Mouse (Mus musculus) stomach, embryonic 16.5 days (tissue): Measurements from ENCODE around the gene Mfsd2a. TPM values are rescaled to one million over a fixed set of nuclear protein-coding genes. Genes with fewer than 3 reads are reported as not detected.

Experiments used
- ATAC-seq: fragments of 200-750 bp; cut with Nextera tagmentation; 2 replicates; pipeline ENCODE4 v1.8.0; 2017; ENCODE audit warnings: moderate number of reproducible peaks, moderate TSS enrichment; ENCODE audit not compliant: insufficient read depth, low FRiP score
- H3K27ac ChIP-seq: fragments of 300-500 bp; sonication (generic); 2 replicates; pipeline ENCODE4 v1.5.1; 2014; ENCODE audit warnings: low read length
- H3K27me3 ChIP-seq: fragments of 300-500 bp; sonication (generic); 2 replicates; pipeline ENCODE4 v1.6.1; 2014; ENCODE audit warnings: low read length, control low read depth, mixed read lengths; ENCODE audit not compliant: control insufficient read depth, insufficient read depth
- H3K36me3 ChIP-seq: fragments of 300-500 bp; sonication (generic); 2 replicates; pipeline ENCODE4 v1.6.1; 2014; ENCODE audit warnings: low read length; ENCODE audit not compliant: control insufficient read depth, insufficient read depth
- H3K4me1 ChIP-seq: fragments of 300-500 bp; sonication (generic); 2 replicates; pipeline ENCODE4 v1.6.1; 2014; ENCODE audit warnings: low read length, control low read depth, mixed read lengths; ENCODE audit not compliant: control insufficient read depth, insufficient read depth
- H3K4me2 ChIP-seq: fragments of 300-500 bp; sonication (generic); 2 replicates; pipeline ENCODE4 v1.6.1; 2014; ENCODE audit warnings: low read depth, low read length, mixed read lengths
- H3K4me3 ChIP-seq: fragments of 300-500 bp; sonication (generic); replicated peaks from 2 replicates; pipeline ENCODE4 v1.5.1; 2014; ENCODE audit warnings: mild to moderate bottlenecking, low read length
- H3K9ac ChIP-seq: fragments of 300-500 bp; sonication (generic); 2 replicates; pipeline ENCODE4 v1.6.1; 2014; ENCODE audit warnings: low read length
- H3K9me3 ChIP-seq: fragments of 300-500 bp; sonication (generic); replicated peaks from 2 replicates; pipeline ENCODE4 v1.6.1; 2016; ENCODE audit warnings: low read length, control low read depth; ENCODE audit not compliant: control insufficient read depth
- WGBS: fragments of 180-500 bp; shearing (Covaris S2); extraction: QIAGEN DNeasy Blood & Tissue Kit; methylation state at CpG from one replicate; pipeline ENCODE4 v1.1.7; 2014; 5-methylcytosine and 5-hydroxymethylcytosine counted together
- polyA plus RNA-seq: library from polyadenylated mRNA; unstranded; fragments of >200 nt; fragmentation: Nextera tagmentation; extraction: Ambion mirVana; gene quantifications from 2 replicates; pipeline ENCODE4 v1.2.1, GENCODE M21; 2015

Gene Mfsd2a
- polyA plus RNA-seq, 1 experiment from 2014 or later: 5.8 TPM

DNA sequence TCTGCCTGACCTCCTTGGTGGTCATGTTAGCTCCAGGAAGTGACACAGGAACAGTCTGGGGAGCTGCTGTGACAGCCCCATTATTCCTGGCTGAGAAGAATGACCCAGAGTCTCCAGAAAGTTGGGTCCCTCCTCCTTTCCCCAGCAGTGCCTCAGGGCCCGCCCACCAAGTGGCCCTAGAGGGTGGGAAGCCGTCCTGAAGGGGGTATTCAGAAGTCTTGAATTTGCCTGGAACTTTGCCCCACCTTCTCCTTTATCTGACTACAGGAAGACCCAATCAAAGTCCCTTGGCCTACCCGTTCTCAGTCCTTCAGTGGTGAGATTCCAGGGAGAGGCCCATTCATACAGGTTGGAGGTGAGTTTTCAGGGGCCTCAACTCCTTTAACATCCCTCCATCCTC lies 20.9 kb upstream of the Mfsd2a start:
- H3K27ac ChIP-seq: peak overlapping the region; percentile 57; the same call in 1 of the 2 replicates

GRCm38 (mm10) chr4:122981238-122981637 lies 20.2 kb upstream of the Mfsd2a start:
- Histone ChIP-seq H3K27ac (peak overlapping the region; percentile 57; the same call in 1 of the 2 replicates), H3K9me3 (no peaks in the 10 kb centered on the region), H3K27me3 (peaks cover 13% of the 10 kb centered on the region), H3K9ac (no peak overlapping the region), H3K4me3 (no peak overlapping the region), H3K4me1 (peaks cover 4% of the 10 kb centered on the region; the same call in 1 of the 2 replicates), H3K36me3 (no peaks in the 10 kb centered on the region), H3K4me2 (no peak overlapping the region)
- WGBS: 74% methylated on average over 7 of the region's 7 CpGs
- no peak for ATAC-seq

More for the DNA sequence above, 20.9 kb upstream of the Mfsd2a start:
- Histone ChIP-seq H3K27me3 (peaks cover 13% of the 10 kb centered on the region), H3K9ac (no peak overlapping the region), H3K36me3 (no peaks in the 10 kb centered on the region), H3K4me3 (no peak overlapping the region), H3K4me1 (peaks cover 4% of the 10 kb centered on the region; the same call in 1 of the 2 replicates), H3K4me2 (no peak overlapping the region), H3K9me3 (no peaks in the 10 kb centered on the region)
- ATAC-seq: no peak
- WGBS: 53% methylated on average over 3 of the region's 3 CpGs

- peak; percentile 69; the same call in 1 of the 2 replicates for ATAC-seq
- Histone ChIP-seq H3K9ac (no peak overlapping the region), H3K4me3 (no peak overlapping the region), H3K9me3 (no peaks in the 10 kb centered on the region), H3K4me1 (peaks cover 4% of the 10 kb centered on the region; the same call in 1 of the 2 replicates), H3K27me3 (peaks cover 13% of the 10 kb centered on the region), H3K27ac (peak overlapping the region; percentile 29; the same call in 1 of the 2 replicates), H3K36me3 (no peaks in the 10 kb centered on the region), H3K4me2 (no peak overlapping the region)
- WGBS: 53% methylated on average over 2 of the region's 2 CpGs
Measured at GRCm38 (mm10) chr4:122980684-122981083, 19.7 kb upstream of the Mfsd2a start.

- no peaks in the 10 kb centered on the region for H3K9me3 ChIP-seq
Measured at GRCm38 (mm10) chr4:122979826-122980225, 18.8 kb upstream of the Mfsd2a start.

GRCm38 (mm10) chr4:122978850-122979249 lies 17.9 kb upstream of the Mfsd2a start:
- ATAC-seq: no peak
- Histone ChIP-seq H3K27ac (no peak overlapping the region), H3K27me3 (peaks cover 10% of the 10 kb centered on the region), H3K9me3 (no peaks in the 10 kb centered on the region), H3K9ac (no peak overlapping the region), H3K36me3 (no peaks in the 10 kb centered on the region), H3K4me2 (no peak overlapping the region), H3K4me3 (no peak overlapping the region), H3K4me1 (peaks cover 4% of the 10 kb centered on the region; the same call in 1 of the 2 replicates)
- 78% methylated on average over 2 of the region's 2 CpGs for WGBS

More at GRCm38 (mm10) chr4:122979826-122980225, 18.8 kb upstream of the Mfsd2a start:
- ATAC-seq: no peak
- H3K27me3 ChIP-seq: peaks cover 13% of the 10 kb centered on the region
- no peaks in the 10 kb centered on the region for H3K36me3 ChIP-seq
- no peak overlapping the region for H3K4me2 ChIP-seq
- peaks cover 4% of the 10 kb centered on the region; the same call in 1 of the 2 replicates for H3K4me1 ChIP-seq
- no peak overlapping the region for H3K9ac ChIP-seq
- WGBS: 76% methylated on average over 3 of the region's 3 CpGs
- no peak overlapping the region for H3K27ac ChIP-seq
- H3K4me3 ChIP-seq: no peak overlapping the region

DNA sequence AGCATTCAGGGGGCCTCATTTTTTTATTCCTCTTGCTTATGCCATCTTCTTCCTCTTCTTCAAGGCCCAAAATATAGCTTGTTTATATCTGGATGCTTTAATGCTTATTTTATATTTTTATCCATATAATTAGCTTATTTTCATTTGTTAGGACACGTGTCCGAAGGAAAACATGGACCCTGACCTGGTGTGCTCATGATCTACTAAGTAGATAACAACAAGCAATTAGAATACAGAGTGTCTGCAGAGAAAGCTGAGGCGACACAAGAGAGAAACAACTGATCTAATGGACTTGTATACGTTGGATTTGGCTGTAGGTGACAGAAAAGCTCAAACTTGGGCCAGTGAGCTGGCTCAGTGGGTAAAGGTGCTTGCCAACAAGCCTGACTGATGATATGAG lies 15.9 kb upstream of the Mfsd2a start:
- 69% methylated on average over 4 of the region's 4 CpGs for WGBS
- no peaks in the 10 kb centered on the region for H3K9me3 ChIP-seq
- no peak overlapping the region for H3K4me3 ChIP-seq
- H3K27me3 ChIP-seq: no peaks in the 10 kb centered on the region
- H3K36me3 ChIP-seq: no peaks in the 10 kb centered on the region
- no peak overlapping the region for H3K27ac ChIP-seq
- H3K4me2 ChIP-seq: no peak overlapping the region
- no peak for ATAC-seq
- no peaks in the 10 kb centered on the region for H3K4me1 ChIP-seq
- H3K9ac ChIP-seq: no peak overlapping the region

DNA sequence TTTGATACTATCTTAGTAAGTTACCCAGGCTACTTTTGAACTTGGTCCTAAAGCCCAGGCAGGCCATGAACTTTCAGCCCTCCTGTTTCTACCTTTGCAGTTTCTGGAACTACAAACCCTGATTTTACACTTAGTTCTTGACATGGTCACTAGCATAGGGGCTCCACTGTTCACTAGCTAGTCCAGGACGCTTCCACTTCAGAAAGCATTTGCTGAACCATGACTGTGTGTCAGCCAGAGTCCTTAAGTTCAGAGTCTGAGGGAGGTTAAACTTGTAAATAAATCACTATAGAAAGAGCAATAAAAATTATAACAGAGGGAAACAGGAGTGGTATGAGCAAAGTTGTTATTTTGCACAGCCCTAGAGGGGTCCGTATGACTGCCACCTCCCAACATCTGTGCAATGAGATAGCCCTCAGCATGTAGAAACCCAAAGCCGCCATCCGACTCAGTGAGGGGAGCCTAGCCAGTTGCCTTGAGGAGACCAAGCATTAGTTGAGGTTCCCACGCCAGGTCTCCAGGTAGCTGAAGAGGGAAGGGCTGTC lies 14.1 kb upstream of the Mfsd2a start:
- no peak overlapping the region for H3K4me2 ChIP-seq
- H3K4me3 ChIP-seq: no peak overlapping the region
- no peaks in the 10 kb centered on the region for H3K36me3 ChIP-seq
- no peak for ATAC-seq
- H3K9ac ChIP-seq: no peak overlapping the region
- no peak overlapping the region for H3K27ac ChIP-seq
- H3K27me3 ChIP-seq: no peaks in the 10 kb centered on the region
- no peaks in the 10 kb centered on the region for H3K4me1 ChIP-seq
- WGBS: 81% methylated on average over 5 of the region's 5 CpGs
- no peaks in the 10 kb centered on the region for H3K9me3 ChIP-seq

GRCm38 (mm10) chr4:122972056-122972455 lies 11.1 kb upstream of the Mfsd2a start:
- H3K4me1 ChIP-seq: no peaks in the 10 kb centered on the region
- 64% methylated on average over 8 of the region's 8 CpGs for WGBS
- H3K27me3 ChIP-seq: no peaks in the 10 kb centered on the region
- no peak overlapping the region for H3K4me3 ChIP-seq
- peak overlapping the region; percentile 38; the same call in 1 of the 2 replicates for H3K27ac ChIP-seq
- no peaks in the 10 kb centered on the region for H3K9me3 ChIP-seq
- H3K9ac ChIP-seq: no peak overlapping the region
- H3K4me2 ChIP-seq: no peak overlapping the region
- H3K36me3 ChIP-seq: no peaks in the 10 kb centered on the region
- no peak for ATAC-seq

- Histone ChIP-seq H3K27me3 (no peaks in the 10 kb centered on the region), H3K9ac (no peak overlapping the region), H3K27ac (no peak overlapping the region; the same call in none of the 2 replicates), H3K4me3 (no peak overlapping the region), H3K4me1 (no peaks in the 10 kb centered on the region), H3K36me3 (no peaks in the 10 kb centered on the region), H3K9me3 (no peaks in the 10 kb centered on the region), H3K4me2 (no peak overlapping the region)
- no peak for ATAC-seq
- 75% methylated on average over 4 of the region's 4 CpGs for WGBS
Measured at GRCm38 (mm10) chr4:122971646-122972045, 10.7 kb upstream of the Mfsd2a start.
